Mouse (Mus musculus): ENCODE results near the gene Fn3k.

DNA sequence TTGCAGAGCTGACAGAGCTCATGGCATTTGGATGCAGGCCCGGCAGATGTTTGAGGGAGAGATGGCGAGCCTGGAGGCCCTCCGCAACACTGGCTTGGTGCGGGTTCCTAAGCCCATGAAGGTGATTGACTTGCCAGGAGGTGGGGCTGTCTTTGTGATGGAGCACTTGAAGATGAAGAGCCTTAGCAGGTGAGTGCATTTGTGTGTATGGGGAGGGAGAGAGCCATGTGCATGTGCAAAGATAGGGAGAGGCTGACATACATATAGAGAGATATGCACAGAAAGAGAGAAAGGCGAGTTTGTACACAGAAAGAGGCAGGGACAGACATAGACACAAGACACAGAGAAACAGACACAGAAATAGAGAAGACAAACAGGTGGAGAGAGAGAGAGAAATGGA is 2.5 kb downstream of the Fn3k start:
- TF ChIP-seq CTCF (IDR thresholded peaks at IDR 0.05; ENCODE audit: low read depth, low read length): no peak
- TF ChIP-seq POLR2A (IDR thresholded peaks at IDR 0.05; ENCODE audit: extremely low read depth, insufficient read depth, low read length): no peak
